Mouse (Mus musculus): ENCODE results near the gene Tbc1d4.

Tbc1d4 gene

GRCm38 (mm10) chr14:101503168-101503961, 105.6 kb downstream of the Tbc1d4 start:
- DNase-seq (ENCODE audit: low read depth, low spot score): no peak

GRCm38 (mm10) chr14:101501868-101502267, 107.1 kb downstream of the Tbc1d4 start:
- no peak for DNase-seq (ENCODE audit: low read depth, low spot score)

GRCm38 (mm10) chr14:101501452-101501851, 107.5 kb downstream of the Tbc1d4 start:
- no peak for DNase-seq (ENCODE audit: low read depth, low spot score)

GRCm38 (mm10) chr14:101500826-101501225, 108.2 kb downstream of the Tbc1d4 start:
- no peak for DNase-seq (ENCODE audit: low read depth, low spot score)

GRCm38 (mm10) chr14:101499838-101500237, 109.2 kb downstream of the Tbc1d4 start:
- no peak for DNase-seq (ENCODE audit: low read depth, low spot score)

- DNase-seq (ENCODE audit: low read depth, low spot score): no peak
These were observed 120.7 kb downstream of the Tbc1d4 start for GRCm38 (mm10) chr14:101488264-101488810.

GRCm38 (mm10) chr14:101486550-101486949, 122.4 kb downstream of the Tbc1d4 start:
- DNase-seq (ENCODE audit: low read depth, low spot score): no peak

GRCm38 (mm10) chr14:101483230-101483629, 125.8 kb downstream of the Tbc1d4 start:
- DNase-seq (ENCODE audit: low read depth, low spot score): no peak

- no peak for DNase-seq (ENCODE audit: low read depth, low spot score)
These were observed 126.7 kb downstream of the Tbc1d4 start for GRCm38 (mm10) chr14:101482270-101482669.

GRCm38 (mm10) chr14:101481165-101481564, 127.8 kb downstream of the Tbc1d4 start:
- DNase-seq (ENCODE audit: low read depth, low spot score): no peak

GRCm38 (mm10) chr14:101480541-101480940, 128.4 kb downstream of the Tbc1d4 start:
- DNase-seq (ENCODE audit: low read depth, low spot score): no peak

- no peak for DNase-seq (ENCODE audit: low read depth, low spot score)
These were observed 131.2 kb downstream of the Tbc1d4 start for GRCm38 (mm10) chr14:101477827-101478220.

- peak; percentile 35 for DNase-seq (ENCODE audit: low read depth, low spot score)
These were observed 131.7 kb downstream of the Tbc1d4 start for GRCm38 (mm10) chr14:101477081-101477826.

GRCm38 (mm10) chr14:101469475-101470093, 139.4 kb downstream of the Tbc1d4 start:
- DNase-seq (ENCODE audit: low read depth, low spot score): no peak

GRCm38 (mm10) chr14:101468143-101468542, 140.8 kb downstream of the Tbc1d4 start:
- no peak for DNase-seq (ENCODE audit: low read depth, low spot score)

GRCm38 (mm10) chr14:101467532-101467931, 141.5 kb downstream of the Tbc1d4 start:
- DNase-seq (ENCODE audit: low read depth, low spot score): no peak

GRCm38 (mm10) chr14:101466521-101466920, 142.5 kb downstream of the Tbc1d4 start:
- DNase-seq (ENCODE audit: low read depth, low spot score): no peak

GRCm38 (mm10) chr14:101465893-101466292, 143.1 kb downstream of the Tbc1d4 start:
- DNase-seq (ENCODE audit: low read depth, low spot score): no peak

GRCm38 (mm10) chr14:101460768-101461167, 148.2 kb downstream of the Tbc1d4 start:
- peak; percentile 59 for DNase-seq (ENCODE audit: low read depth, low spot score)

- no peak for DNase-seq (ENCODE audit: low read depth, low spot score)
These were observed 156.1 kb downstream of the Tbc1d4 start for GRCm38 (mm10) chr14:101452915-101453314.

GRCm38 (mm10) chr14:101447857-101448256, 161.1 kb downstream of the Tbc1d4 start:
- no peak for DNase-seq (ENCODE audit: low read depth, low spot score)

GRCm38 (mm10) chr14:101445205-101445604, 163.8 kb downstream of the Tbc1d4 start:
- no peak for DNase-seq (ENCODE audit: low read depth, low spot score)
